Mouse (Mus musculus) neural tube, embryonic 11.5 days (tissue): ENCODE results near the gene Ifnb1. TPM values are rescaled to one million over a fixed set of nuclear protein-coding genes. Genes with fewer than 3 reads are reported as not detected.

Experiments used
- ATAC-seq: fragments of 200-750 bp; cut with Nextera tagmentation; 2 replicates; pipeline ENCODE4 v1.8.0; 2017; ENCODE audit warnings: moderate number of reproducible peaks, mild to moderate bottlenecking, moderate TSS enrichment, moderate library complexity; ENCODE audit not compliant: insufficient read depth, low FRiP score, low TSS enrichment
- DNase-seq: peaks from one replicate; pipeline ENCODE4 v3.0.0-alpha.2; 2015; ENCODE audit warnings: low spot score
- H3K27ac ChIP-seq: fragments of 300-500 bp; sonication (generic); 2 replicates; pipeline ENCODE4 v1.5.1; 2014; ENCODE audit warnings: low read depth, mild to moderate bottlenecking, low read length
- H3K27me3 ChIP-seq: fragments of 300-500 bp; sonication (generic); 2 replicates; pipeline ENCODE4 v1.6.1; 2014; ENCODE audit warnings: mild to moderate bottlenecking, low read length, mixed read lengths; ENCODE audit not compliant: control insufficient read depth, insufficient read depth
- H3K36me3 ChIP-seq: fragments of 300-500 bp; sonication (generic); 2 replicates; pipeline ENCODE4 v1.6.1; 2014; ENCODE audit warnings: mild to moderate bottlenecking, low read length, moderate library complexity, mixed read lengths; ENCODE audit not compliant: control insufficient read depth, insufficient read depth
- H3K4me1 ChIP-seq: fragments of 300-500 bp; sonication (generic); 2 replicates; pipeline ENCODE4 v1.6.1; 2014; ENCODE audit warnings: low read length, mixed read lengths; ENCODE audit not compliant: control insufficient read depth, insufficient read depth
- H3K4me2 ChIP-seq: fragments of 300-500 bp; sonication (generic); 2 replicates; pipeline ENCODE4 v1.6.1; 2014; ENCODE audit warnings: low read depth, mild to moderate bottlenecking, moderate library complexity
- H3K4me3 ChIP-seq: fragments of 300-500 bp; sonication (generic); 2 replicates; pipeline ENCODE4 v1.5.1; 2014; ENCODE audit warnings: low read depth, low read length
- H3K9ac ChIP-seq: fragments of 300-500 bp; sonication (generic); 2 replicates; pipeline ENCODE4 v1.6.1; 2014; ENCODE audit warnings: mild to moderate bottlenecking, low read length
- H3K9me3 ChIP-seq: fragments of 300-500 bp; sonication (generic); 2 replicates; pipeline ENCODE4 v1.6.1; 2016; ENCODE audit warnings: low read length; ENCODE audit not compliant: control insufficient read depth
- WGBS: fragments of 180-500 bp; shearing (Covaris S2); extraction: QIAGEN DNeasy Blood & Tissue Kit; methylation state at CpG from one replicate; pipeline ENCODE4 v1.1.7; 2014; 5-methylcytosine and 5-hydroxymethylcytosine counted together
- polyA plus RNA-seq: library from polyadenylated mRNA; unstranded; fragments of >200 nt; fragmentation: Nextera tagmentation; extraction: Ambion mirVana; gene quantifications from 2 replicates; pipeline ENCODE4 v1.2.1, GENCODE M21; 2014

The Ifnb1 gene
- polyA plus RNA-seq, 1 experiment from 2014 or later, result not detected

GRCm38 (mm10) chr4:88535742-88536141 lies 13.2 kb upstream of the Ifnb1 start:
- Histone ChIP-seq H3K4me1 (no peaks in the 10 kb centered on the region), H3K27ac (no peak overlapping the region), H3K4me3 (no peak overlapping the region), H3K36me3 (no peaks in the 10 kb centered on the region), H3K4me2 (no peak overlapping the region), H3K9ac (no peak overlapping the region), H3K9me3 (no peaks in the 10 kb centered on the region), H3K27me3 (no peaks in the 10 kb centered on the region)
- ATAC-seq (no peak), DNase-seq (no peak)
- WGBS, result 94% methylated on average over 1 of the region's 1 CpGs

- no peak for DNase-seq
- 94% methylated on average over 1 of the region's 1 CpGs for WGBS
- H3K9ac ChIP-seq, result no peak overlapping the region
These were observed 12.3 kb upstream of the Ifnb1 start for GRCm38 (mm10) chr4:88534903-88535302.

GRCm38 (mm10) chr4:88533499-88533898 lies 10.9 kb upstream of the Ifnb1 start:
- Histone ChIP-seq H3K27ac (no peak overlapping the region), H3K36me3 (no peaks in the 10 kb centered on the region), H3K9me3 (no peaks in the 10 kb centered on the region), H3K4me1 (no peaks in the 10 kb centered on the region), H3K27me3 (no peaks in the 10 kb centered on the region), H3K9ac (no peak overlapping the region), H3K4me2 (no peak overlapping the region), H3K4me3 (no peak overlapping the region)
- 86% methylated on average over 2 of the region's 2 CpGs for WGBS
- DNase-seq, result no peak
- ATAC-seq, result no peak

More at GRCm38 (mm10) chr4:88534903-88535302, 12.3 kb upstream of the Ifnb1 start:
- Histone ChIP-seq H3K9me3 (no peaks in the 10 kb centered on the region), H3K27me3 (no peaks in the 10 kb centered on the region), H3K4me1 (no peaks in the 10 kb centered on the region), H3K36me3 (no peaks in the 10 kb centered on the region), H3K4me3 (no peak overlapping the region), H3K27ac (no peak overlapping the region), H3K4me2 (no peak overlapping the region)
- no peak for ATAC-seq

GRCm38 (mm10) chr4:88530892-88531291 lies 8.3 kb upstream of the Ifnb1 start:
- Histone ChIP-seq H3K4me3 (no peak overlapping the region), H3K4me1 (no peaks in the 10 kb centered on the region), H3K9ac (no peak overlapping the region), H3K27ac (no peak overlapping the region), H3K9me3 (no peaks in the 10 kb centered on the region), H3K36me3 (no peaks in the 10 kb centered on the region), H3K4me2 (no peak overlapping the region), H3K27me3 (no peaks in the 10 kb centered on the region)
- ATAC-seq, result no peak
- DNase-seq, result no peak
- 83% methylated on average over 2 of the region's 2 CpGs for WGBS

- DNase-seq, result no peak
- H3K36me3 ChIP-seq, result no peaks in the 10 kb centered on the region
- H3K27ac ChIP-seq, result no peak overlapping the region
- H3K4me1 ChIP-seq, result no peaks in the 10 kb centered on the region
- no peak overlapping the region for H3K4me3 ChIP-seq
- H3K4me2 ChIP-seq, result no peak overlapping the region
- H3K9ac ChIP-seq, result no peak overlapping the region
- H3K9me3 ChIP-seq, result no peaks in the 10 kb centered on the region
- ATAC-seq, result no peak
- WGBS, result 68% methylated on average over 4 of the region's 4 CpGs
- no peaks in the 10 kb centered on the region for H3K27me3 ChIP-seq
These were observed 7.7 kb upstream of the Ifnb1 start for GRCm38 (mm10) chr4:88530271-88530670.

GRCm38 (mm10) chr4:88526379-88527049 lies 3.9 kb upstream of the Ifnb1 start:
- no peak for DNase-seq
- ATAC-seq, result no peak

GRCm38 (mm10) chr4:88525393-88525792 lies 2.8 kb upstream of the Ifnb1 start:
- H3K36me3 ChIP-seq, result no peaks in the 10 kb centered on the region
- no peaks in the 10 kb centered on the region for H3K4me1 ChIP-seq
- no peak overlapping the region for H3K9ac ChIP-seq
- H3K9me3 ChIP-seq, result no peaks in the 10 kb centered on the region
- H3K4me3 ChIP-seq, result no peak overlapping the region
- no peak for ATAC-seq
- no peak for DNase-seq
- 78% methylated on average over 3 of the region's 3 CpGs for WGBS
- H3K4me2 ChIP-seq, result no peak overlapping the region
- H3K27ac ChIP-seq, result no peak overlapping the region
- no peaks in the 10 kb centered on the region for H3K27me3 ChIP-seq

More at GRCm38 (mm10) chr4:88526379-88527049, 3.9 kb upstream of the Ifnb1 start:
- no peaks in the 10 kb centered on the region for H3K4me1 ChIP-seq
- no peak overlapping the region for H3K4me2 ChIP-seq
- 83% methylated on average over 5 of the region's 5 CpGs for WGBS
- H3K9me3 ChIP-seq, result no peaks in the 10 kb centered on the region
- no peaks in the 10 kb centered on the region for H3K27me3 ChIP-seq
- H3K27ac ChIP-seq, result no peak overlapping the region
- no peak overlapping the region for H3K9ac ChIP-seq
- no peak overlapping the region for H3K4me3 ChIP-seq
- H3K36me3 ChIP-seq, result no peaks in the 10 kb centered on the region

- no peaks in the 10 kb centered on the region for H3K36me3 ChIP-seq
- no peak for ATAC-seq
- no peak overlapping the region for H3K4me2 ChIP-seq
- no peaks in the 10 kb centered on the region for H3K4me1 ChIP-seq
- no peaks in the 10 kb centered on the region for H3K9me3 ChIP-seq
- no peaks in the 10 kb centered on the region for H3K27me3 ChIP-seq
- no peak overlapping the region for H3K27ac ChIP-seq
- no peak overlapping the region for H3K4me3 ChIP-seq
- no peak for DNase-seq
- H3K9ac ChIP-seq, result no peak overlapping the region
These were observed 667 bp upstream of the Ifnb1 start for GRCm38 (mm10) chr4:88523241-88523640.

- ATAC-seq, result no peak
- Histone ChIP-seq H3K9ac (no peak overlapping the region), H3K4me2 (no peak overlapping the region), H3K9me3 (no peaks in the 10 kb centered on the region), H3K4me1 (no peaks in the 10 kb centered on the region), H3K4me3 (no peak overlapping the region), H3K27ac (no peak overlapping the region), H3K36me3 (no peaks in the 10 kb centered on the region), H3K27me3 (no peaks in the 10 kb centered on the region)
- DNase-seq, result no peak
- WGBS, result 91% methylated on average over 2 of the region's 2 CpGs
These were observed 4.6 kb downstream of the Ifnb1 start for GRCm38 (mm10) chr4:88517957-88518356.
